Mouse (Mus musculus) megakaryocyte, adult 5-6 weeks (primary cell): ENCODE results near the gene 4933412E24Rik. TPM values are rescaled to one million over a fixed set of nuclear protein-coding genes. Genes with fewer than 3 reads are reported as not detected.

Source experiments
- ATAC-seq: 2 replicates; pipeline ENCODE4 v1.8.0; 2016; ENCODE audit warnings: mild to moderate bottlenecking, inconsistent platforms; ENCODE audit not compliant: poor library complexity, severe bottlenecking
- total RNA-seq, 2 experiments: library from RNA; stranded (forward) in 1 of 2; stranded (reverse) in 1 of 2; fragments of 153-499, 151-499 nt in 1 of 2; fragments of 221-1000, 200-1000 nt in 1 of 2; gene quantifications; 2 replicates each; pipeline versions ENCODE4 v1.2.3 to v1.2.4; 2015 to 2017

The 4933412E24Rik gene
- not detected in 2 replicates for total RNA-seq (2015)
- total RNA-seq (2017) = not detected in 2 replicates

DNA sequence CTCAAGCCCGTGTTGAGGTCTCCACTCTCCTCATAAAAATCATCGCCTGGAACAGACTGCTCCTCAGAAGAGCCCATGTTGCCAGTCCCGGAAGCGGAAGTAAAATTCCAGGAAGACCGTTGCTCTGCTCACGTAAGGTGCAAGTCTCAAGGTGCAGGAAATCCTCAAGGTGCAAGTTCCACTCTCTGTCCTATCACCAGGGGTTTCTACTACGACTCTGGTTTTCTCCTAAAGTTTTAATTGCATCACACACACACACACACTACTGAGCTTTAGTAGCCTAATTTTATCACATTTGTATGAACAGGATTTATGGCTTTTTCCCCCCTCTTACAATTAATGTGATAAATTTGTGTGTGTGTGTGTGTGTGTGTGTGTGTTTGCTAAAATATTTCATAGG lies at the start of gene 4933412E24Rik:
TSS of gene 4933412E24Rik (minus strand) at position 101 of the 400 bp plus-strand sequence.
- no peak for ATAC-seq

- ATAC-seq = no peak
These were observed 14.3 kb upstream of the 4933412E24Rik start for GRCm38 (mm10) chr15:60030728-60031127.

- ATAC-seq = no peak
These were observed 4.8 kb upstream of the 4933412E24Rik start for GRCm38 (mm10) chr15:60021256-60021655.

GRCm38 (mm10) chr15:60010199-60010598 lies 6.2 kb downstream of the 4933412E24Rik start:
- no peak for ATAC-seq

DNA sequence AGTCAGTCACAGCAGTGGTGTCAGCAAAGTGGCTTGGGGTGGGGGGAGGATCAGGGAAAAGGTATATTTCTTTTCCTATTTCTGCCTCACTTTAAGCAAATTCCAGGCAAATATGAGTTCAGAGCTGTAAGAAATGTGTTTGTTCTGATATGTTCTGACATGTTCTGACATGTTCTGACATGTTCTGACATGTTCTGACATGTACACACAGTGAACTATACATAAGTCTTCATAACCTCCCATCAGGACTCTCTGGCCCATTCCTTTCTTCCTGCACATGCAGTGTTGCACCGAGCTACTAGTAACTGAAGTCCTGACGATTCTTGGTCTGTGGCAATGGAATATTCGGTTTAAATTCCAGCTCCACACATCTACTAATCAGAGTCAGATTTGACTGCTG lies 6.8 kb downstream of the 4933412E24Rik start:
- ATAC-seq = no peak

DNA sequence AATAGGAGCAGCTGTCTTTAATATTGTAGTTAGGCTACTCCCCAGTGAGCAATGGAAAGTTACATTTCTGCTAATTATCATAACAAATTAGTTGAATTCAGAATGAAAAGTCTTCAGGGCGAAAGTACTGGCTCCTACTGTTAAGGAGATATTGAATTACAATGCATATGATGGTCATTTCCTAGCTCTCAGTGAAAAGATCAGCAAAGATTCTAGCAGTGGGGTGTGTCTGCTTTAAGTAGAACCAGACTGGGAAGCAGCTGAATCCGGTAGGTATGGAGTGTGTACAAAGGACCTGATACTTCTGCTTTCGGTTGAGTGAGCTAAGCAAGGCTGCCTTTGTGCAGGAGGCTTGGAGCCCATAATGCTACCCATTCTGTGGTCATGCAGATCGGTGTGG lies 32.6 kb downstream of the 4933412E24Rik start:
- ATAC-seq = peak; percentile 63; the same call in 1 of the 2 replicates

GRCm38 (mm10) chr15:59975310-59975709 lies 41.1 kb downstream of the 4933412E24Rik start:
- ATAC-seq = no peak

DNA sequence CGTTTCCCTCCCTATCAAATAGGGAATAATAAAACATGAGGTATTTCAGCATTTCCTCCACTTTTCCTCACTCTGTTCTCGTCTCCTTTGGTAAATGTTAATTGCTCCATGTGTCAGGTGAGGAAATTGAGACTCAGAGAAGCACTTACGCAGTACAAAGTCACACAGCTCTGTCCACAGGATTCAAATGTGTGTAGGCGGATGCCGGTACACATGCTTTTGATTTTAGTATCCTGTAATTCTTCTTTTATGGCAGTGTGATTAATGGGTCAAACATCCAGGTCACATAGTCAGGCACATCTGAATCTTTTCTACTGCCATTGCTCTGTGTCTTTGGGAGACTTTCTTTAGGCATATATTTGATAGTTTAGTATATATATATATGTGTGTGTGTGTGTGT lies 41.8 kb downstream of the 4933412E24Rik start:
- ATAC-seq = no peak

- ATAC-seq = no peak
These were observed 42.5 kb downstream of the 4933412E24Rik start for GRCm38 (mm10) chr15:59973651-59974519.
